Mouse (Mus musculus): ENCODE results near the gene Ralgapb.
"Not testable (repeated sequence)": the region's sequence is repeated elsewhere in the genome, so short reads cannot be mapped to it uniquely, and the experiment has no call there.

Gene Ralgapb

DNA sequence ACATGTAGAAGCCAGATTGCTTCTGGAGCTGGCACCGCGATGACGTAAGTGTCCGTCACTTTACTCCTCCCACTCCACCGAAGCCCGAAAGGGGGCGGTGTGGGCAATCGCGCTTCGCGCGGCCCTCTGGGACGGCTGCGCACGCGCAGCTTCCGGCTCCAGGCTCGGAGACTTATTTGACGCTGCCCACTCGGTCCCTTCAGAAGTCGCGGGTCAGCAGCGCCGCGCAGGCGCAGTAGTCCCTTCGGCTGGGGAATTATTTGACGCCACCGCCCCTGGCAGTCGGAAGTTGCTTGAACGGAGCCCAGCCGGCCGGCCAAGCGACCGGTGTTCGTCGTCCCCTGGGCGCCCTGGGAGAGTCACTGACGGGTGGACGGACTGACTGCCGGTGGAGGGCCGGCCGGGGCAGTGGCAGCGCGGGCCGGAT lies at the start of gene Ralgapb:
Gene Ralgapb, plus strand, starts transcription at position 254 of the 427 bp plus-strand sequence.
- peak; percentile 99 for DNase-seq

- DNase-seq: peak; percentile 94
These were observed 48.6 kb upstream of the Ralgapb start for GRCm38 (mm10) chr2:158360873-158361677.

DNA sequence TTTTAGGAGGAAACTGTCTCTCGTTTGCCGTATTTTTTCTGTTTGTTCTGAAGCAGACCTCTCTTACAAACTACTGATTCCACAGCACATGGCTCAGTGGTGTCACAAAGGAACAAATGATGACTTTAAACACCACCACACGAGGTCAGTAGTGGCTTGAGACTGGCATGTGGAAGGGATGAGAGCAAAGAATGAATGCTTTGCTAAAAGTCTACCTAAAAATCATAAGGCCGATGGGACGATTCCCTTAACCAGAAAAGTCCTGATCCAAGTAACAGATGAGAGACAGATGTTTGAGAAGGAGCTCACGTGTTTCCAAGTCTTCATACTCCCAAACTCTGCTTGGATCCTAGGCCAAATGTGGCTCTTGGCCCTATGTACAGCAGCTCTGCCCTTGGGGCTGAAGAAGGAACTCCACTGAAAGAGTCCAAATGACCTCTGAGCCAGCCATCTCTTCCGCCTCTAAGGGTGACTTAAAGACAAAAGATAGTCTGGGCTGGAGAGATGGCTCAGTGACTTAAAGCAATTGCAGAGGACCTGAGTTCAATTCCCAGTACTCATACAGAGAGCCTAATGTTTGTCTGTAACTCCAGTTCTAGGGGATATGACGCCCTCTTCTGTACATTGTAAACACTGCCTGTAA lies 47.8 kb upstream of the Ralgapb start:
- DNase-seq: no peak

DNA sequence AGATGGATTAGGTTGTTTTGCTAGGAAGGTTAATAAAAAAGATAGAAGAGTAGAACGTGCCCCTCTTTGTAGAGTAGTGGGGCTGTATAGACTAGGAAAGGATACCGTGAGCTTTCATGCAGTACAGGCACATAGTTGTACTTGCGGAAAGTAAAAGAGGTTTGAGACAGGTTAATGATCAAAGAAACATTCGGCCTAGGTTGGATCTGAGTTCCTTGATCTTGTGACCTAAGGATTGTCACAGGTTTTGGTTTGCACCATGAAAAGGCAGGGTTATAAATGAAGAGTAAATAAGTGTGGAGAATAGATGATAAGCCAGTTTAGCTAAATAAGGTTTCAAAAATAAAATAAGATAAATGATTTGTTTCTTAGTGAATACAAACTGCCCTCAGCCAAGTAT lies 45.5 kb upstream of the Ralgapb start:
- no peak for DNase-seq

GRCm38 (mm10) chr2:158365099-158365850 lies 44.4 kb upstream of the Ralgapb start:
- DNase-seq: no peak

DNA sequence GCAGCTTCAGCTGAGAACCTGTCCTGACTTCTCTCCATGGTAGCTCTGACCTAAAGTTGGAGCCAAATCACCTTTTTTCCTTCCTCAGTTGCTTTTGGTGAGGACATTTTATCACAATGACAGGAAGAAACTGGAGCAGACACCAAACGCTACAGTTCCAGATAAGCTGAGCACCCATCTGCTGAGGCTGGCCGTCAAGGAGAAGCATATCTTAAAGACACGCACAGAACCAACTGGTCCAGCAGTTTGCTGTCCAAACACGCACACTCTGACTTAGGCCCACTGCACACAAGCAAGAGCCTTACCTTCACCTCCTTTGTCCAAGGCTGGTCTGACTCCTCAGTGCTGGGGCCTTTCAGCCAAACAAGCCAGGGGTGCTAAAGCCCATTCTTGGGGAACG lies 42.0 kb upstream of the Ralgapb start:
- no peak for DNase-seq

GRCm38 (mm10) chr2:158368313-158368712 lies 41.3 kb upstream of the Ralgapb start:
- DNase-seq: no peak

GRCm38 (mm10) chr2:158369474-158370172 lies 40.0 kb upstream of the Ralgapb start:
- no peak for DNase-seq

- DNase-seq: no peak
These were observed 39.5 kb upstream of the Ralgapb start for GRCm38 (mm10) chr2:158370173-158370550.

DNA sequence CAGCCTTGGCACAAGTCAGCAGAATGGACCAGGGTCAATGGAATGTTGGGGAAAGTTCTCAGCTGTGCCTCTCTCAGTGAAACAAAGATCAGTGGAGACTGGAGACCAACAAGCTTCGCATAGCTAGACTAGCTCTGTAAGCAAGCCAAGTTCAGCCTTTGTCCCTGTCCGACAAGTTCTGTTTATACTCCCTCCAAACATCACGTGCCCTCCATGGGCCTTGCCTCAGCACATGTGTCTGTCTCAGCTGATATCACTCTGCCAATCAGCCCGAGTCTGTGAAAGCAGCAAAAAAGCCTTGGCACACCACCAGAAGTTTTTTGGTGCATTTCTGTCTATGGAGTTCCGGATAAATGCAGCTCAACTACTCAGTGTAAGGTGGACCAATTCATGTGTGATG lies 36.6 kb upstream of the Ralgapb start:
- no peak for DNase-seq

DNA sequence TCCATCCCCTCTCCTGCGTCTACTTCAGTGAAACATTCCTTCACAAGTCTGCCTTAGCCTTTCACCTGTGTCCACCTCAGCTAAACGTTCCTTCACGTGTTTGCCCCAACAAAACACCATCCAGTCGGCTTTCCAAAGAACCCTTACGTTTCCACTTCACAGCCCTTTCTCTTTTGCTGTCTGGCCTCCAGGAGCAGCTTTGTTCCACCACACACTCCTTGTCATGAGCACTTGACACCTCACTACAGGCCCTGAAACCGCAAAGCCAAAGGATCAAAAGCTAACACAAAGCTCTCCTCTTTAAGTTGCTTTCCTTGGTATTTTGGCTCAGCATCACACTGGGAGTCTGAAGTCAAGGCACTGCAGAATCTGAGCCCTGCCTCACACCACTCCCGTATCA lies 36.1 kb upstream of the Ralgapb start:
- DNase-seq: no peak

GRCm38 (mm10) chr2:158375443-158376122 lies 34.1 kb upstream of the Ralgapb start, which contains the start of gene Snhg11:
Gene Snhg11, plus strand, starts transcription at chr2:158375638.
- DNase-seq: peak; percentile 60

GRCm38 (mm10) chr2:158376123-158376687 lies 33.4 kb upstream of the Ralgapb start:
- DNase-seq: no peak

DNA sequence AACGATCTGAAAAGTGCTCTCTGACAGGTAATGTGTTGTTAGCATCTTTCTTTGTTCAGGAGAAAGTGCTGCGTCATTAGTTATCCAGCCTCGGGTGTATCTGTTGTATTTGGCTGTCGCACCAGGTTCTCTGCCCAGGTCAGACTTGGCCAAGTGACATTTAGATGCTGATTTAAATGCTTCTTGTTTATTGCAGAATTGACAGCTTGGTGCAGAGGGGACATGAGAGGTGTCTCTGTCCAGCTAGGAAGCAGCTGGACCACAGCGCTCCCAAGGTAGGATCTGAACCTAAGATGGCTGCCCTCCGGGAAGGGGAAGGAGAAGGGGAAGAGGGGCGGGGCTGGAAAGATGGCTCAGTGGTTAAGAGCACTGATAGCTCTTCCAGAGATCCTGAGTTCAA lies 32.9 kb upstream of the Ralgapb start:
- no peak for DNase-seq

- no peak for DNase-seq
These were observed 31.8 kb upstream of the Ralgapb start for GRCm38 (mm10) chr2:158377811-158378210.

DNA sequence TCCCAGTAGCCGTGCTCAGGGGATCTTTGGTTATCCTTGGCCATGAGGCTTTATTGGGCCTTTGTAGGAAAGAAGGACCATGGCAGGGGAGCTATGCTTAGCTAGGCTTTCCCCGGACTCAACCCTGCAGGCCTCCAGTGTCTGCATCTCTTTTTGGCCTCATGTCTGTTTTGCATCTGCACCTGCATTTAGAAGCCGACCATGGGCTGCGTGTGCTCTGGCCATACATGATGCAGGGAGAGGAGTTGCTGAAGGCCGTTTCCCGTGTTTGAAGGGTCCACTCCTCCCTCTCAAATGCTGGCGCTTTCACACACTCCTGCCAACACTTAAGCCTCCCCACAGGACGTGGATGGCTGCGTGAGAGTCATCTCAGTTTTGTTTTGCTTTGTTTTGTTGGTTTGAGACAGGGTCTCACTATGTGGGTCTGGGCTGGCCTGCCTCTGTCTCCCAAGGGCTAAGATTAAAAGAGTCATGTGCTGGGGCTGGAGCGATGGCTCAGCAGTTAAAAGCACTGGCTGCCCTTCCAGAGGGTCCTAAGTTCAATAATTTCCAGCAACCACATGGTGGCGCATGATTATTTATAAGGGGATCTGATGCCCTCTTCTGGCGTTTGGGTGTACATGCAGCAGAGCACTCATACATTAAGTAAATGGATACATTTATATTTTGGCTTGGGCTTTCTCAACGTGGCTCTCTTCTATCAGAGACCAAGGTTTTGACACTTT lies 30.1 kb upstream of the Ralgapb start:
- DNase-seq: peak; percentile 84 to 86

DNA sequence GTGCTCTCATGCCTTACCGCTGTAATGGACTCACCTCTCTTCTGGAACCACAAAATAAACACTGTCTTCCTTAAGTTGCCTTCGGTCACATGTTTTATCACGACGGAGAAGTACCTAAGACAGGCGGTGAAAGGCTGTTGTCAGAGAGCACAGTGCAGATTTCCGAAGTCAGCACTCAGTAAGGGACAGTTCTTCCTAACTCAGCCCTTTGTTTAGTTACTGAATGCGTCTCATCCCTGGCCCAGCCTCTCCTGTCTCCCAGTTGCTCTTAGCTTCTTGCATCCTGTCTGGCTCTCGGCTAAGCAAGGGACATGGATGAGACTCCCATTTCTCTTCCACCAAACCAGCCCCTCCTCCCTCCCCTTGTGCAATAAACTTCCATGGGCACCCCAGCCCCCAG lies 23.6 kb upstream of the Ralgapb start:
- no peak for DNase-seq

- no peak for DNase-seq
These were observed 20.2 kb upstream of the Ralgapb start for GRCm38 (mm10) chr2:158389421-158389820.

DNA sequence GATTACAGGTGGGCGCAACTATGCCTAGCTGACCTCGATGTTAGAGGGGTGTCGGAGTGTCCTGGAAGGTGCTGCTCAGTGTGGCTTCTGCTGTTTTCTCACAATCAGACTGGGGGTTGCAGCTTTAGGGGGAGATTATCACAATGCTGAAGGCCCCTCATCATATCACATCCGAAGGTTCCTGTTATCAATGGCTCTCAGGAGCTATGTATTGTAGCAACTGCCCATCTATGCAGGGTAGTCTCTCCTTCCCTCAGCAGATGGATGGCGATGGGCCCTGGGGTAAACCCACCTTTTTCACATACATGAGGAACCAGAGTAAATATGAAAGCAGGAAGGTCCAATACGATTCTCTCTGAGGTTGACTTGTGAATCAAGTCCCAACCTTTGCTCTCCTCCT lies 13.3 kb upstream of the Ralgapb start:
- no peak for DNase-seq

- DNase-seq: not testable (repeated sequence)
These were observed 12.5 kb upstream of the Ralgapb start for GRCm38 (mm10) chr2:158397140-158397539.

- no peak for DNase-seq
These were observed 6.7 kb upstream of the Ralgapb start for GRCm38 (mm10) chr2:158402915-158403314.

Measured in cerebellum, postnatal 10 days (tissue).